27 mouse cellular contexts compared by ENCODE assay signal in the genomic region with DNA sequence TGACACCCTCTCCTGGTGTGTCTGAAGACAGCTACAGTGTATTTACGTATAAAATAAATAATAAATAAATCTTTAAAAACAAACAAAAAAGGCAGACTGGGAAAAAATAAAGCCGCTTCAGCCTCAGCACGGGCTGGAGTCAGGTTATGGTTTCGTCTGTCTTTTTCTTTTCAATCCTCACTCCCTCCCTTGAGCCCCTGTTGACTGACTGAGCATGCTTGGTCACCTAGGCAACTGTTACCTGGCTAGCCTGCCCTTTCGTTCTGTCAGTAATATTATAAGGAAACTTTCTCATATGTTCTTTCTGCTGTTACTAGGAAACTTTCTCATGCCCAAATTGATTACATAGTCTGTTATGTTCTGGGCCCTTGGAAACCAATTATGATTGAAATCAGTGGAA. TPM values are rescaled to one million over a fixed set of nuclear protein-coding genes. Genes with fewer than 3 reads are reported as not detected.
"Had no signal": no experiment of that assay in that cellular context is flagged by ENCODE, and none has a peak within 500 bp of the region (broad histone marks: within the 10 kb centered on the region; RNA-seq: fewer than 3 reads in every experiment).

No protein-coding gene starts in this region.

- DNase-seq: kidney, adult 11 months; kidney, adult 8-10 months; kidney, postnatal 10 days; kidney, postnatal 36 days; layer of hippocampus, adult 9-11 months; liver; lung, postnatal 10 days; lung, postnatal 36 days; retina, postnatal 1 day; right cerebral cortex, postnatal 25 days; spleen, adult 18-20 months; thymus, postnatal 25 days had no signal

- H3K9ac ChIP-seq: kidney, embryonic 15.5 days; limb, embryonic 13.5 days; liver, embryonic 12.5 days; liver, embryonic 15.5 days; lung, embryonic 15.5 days; midbrain, embryonic 12.5 days; neural tube, embryonic 13.5 days; stomach, embryonic 15.5 days had no signal

- H3K27ac ChIP-seq: kidney, embryonic 15.5 days; limb, embryonic 10.5 days; limb, embryonic 13.5 days; liver, embryonic 12.5 days; liver, embryonic 15.5 days; lung, embryonic 15.5 days; midbrain, embryonic 12.5 days; neural tube, embryonic 13.5 days; stomach, embryonic 15.5 days had no signal

- H3K4me2 ChIP-seq: kidney, embryonic 15.5 days; limb, embryonic 13.5 days; liver, embryonic 12.5 days; liver, embryonic 15.5 days; lung, embryonic 15.5 days; midbrain, embryonic 12.5 days; neural tube, embryonic 13.5 days; stomach, embryonic 15.5 days had no signal

- H3K27me3 ChIP-seq: kidney, embryonic 15.5 days; limb, embryonic 13.5 days; liver, embryonic 12.5 days; liver, embryonic 15.5 days; lung, embryonic 15.5 days; megakaryocyte, embryonic 14.5 days; midbrain, embryonic 12.5 days; neural tube, embryonic 13.5 days; stomach, embryonic 15.5 days had no signal

- H3K9me3 ChIP-seq: kidney, embryonic 15.5 days; limb, embryonic 10.5 days; limb, embryonic 13.5 days; liver, embryonic 12.5 days; liver, embryonic 15.5 days; lung, embryonic 15.5 days; midbrain, embryonic 12.5 days; neural tube, embryonic 13.5 days; stomach, embryonic 15.5 days had no signal

- H3K4me3 ChIP-seq: kidney, embryonic 15.5 days; limb, embryonic 10.5 days; limb, embryonic 13.5 days; liver, embryonic 12.5 days; liver, embryonic 15.5 days; lung, embryonic 15.5 days; megakaryocyte, embryonic 14.5 days; midbrain, embryonic 12.5 days; myocyte; neural tube, embryonic 13.5 days; stomach, embryonic 15.5 days had no signal

- ATAC-seq: liver, embryonic 12.5 days had no signal

- H3K4me1 ChIP-seq: kidney, embryonic 15.5 days; limb, embryonic 13.5 days; liver, embryonic 12.5 days; liver, embryonic 15.5 days; lung, embryonic 15.5 days; megakaryocyte, embryonic 14.5 days; midbrain, embryonic 12.5 days; neural tube, embryonic 13.5 days; stomach, embryonic 15.5 days had no signal

RNA-seq across cellular contexts. Expression of a gene that starts 32.5 kb away (rescaled TPM):
- total RNA-seq: layer of hippocampus, postnatal 25 days; left cerebral cortex, adult 18-20 months; monocyte, adult 5-6 weeks had no signal

RNA-seq across cellular contexts. Expression of a gene that starts 33.7 kb away (rescaled TPM):
- total RNA-seq: monocyte, adult 5-6 weeks; neutrophil, adult 5-6 weeks had no signal
